Mouse (Mus musculus): Measurements from ENCODE around the gene Leng1. TPM values are rescaled to one million over a fixed set of nuclear protein-coding genes. Genes with fewer than 3 reads are reported as not detected.
"Not testable (repeated sequence)": the region's sequence is repeated elsewhere in the genome, so short reads cannot be mapped to it uniquely, and the experiment has no call there.

The Leng1 gene
- total RNA-seq (2022), result 1 to 10 TPM; 2.8 to 4.8 (median 3.7) TPM

- peak; percentile 95 for DNase-seq (ENCODE audit: low spot score in 2 of 2)
Observed at GRCm38 (mm10) chr7:3665215-3666114, at the start of gene Leng1. Gene Leng1 (minus strand): TSS chr7:3665840.

DNA sequence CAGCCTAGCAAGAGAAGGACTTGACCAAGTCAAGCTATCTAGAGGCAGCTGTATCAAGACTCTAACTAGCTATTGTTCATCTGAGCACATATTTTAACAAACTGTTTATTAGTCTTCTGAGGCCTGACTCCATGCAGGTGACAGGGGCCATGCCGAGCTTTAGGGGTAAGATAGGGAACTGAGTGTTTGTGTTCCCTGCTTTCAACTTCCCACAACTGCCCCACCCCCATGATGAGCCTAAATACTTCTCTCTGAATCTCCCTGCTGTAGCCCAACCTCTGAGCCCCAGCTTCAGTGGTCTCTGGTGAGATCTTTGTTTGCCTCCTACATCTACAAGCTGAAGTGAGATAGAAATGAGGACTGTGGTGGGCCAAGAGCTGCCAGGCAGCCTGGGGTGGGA, 49.6 kb upstream of the Leng1 start:
- no peak for DNase-seq (ENCODE audit: low spot score in 2 of 2)

GRCm38 (mm10) chr7:3712264-3712942, 46.8 kb upstream of the Leng1 start:
- DNase-seq (ENCODE audit: low spot score in 2 of 2), result no peak

DNA sequence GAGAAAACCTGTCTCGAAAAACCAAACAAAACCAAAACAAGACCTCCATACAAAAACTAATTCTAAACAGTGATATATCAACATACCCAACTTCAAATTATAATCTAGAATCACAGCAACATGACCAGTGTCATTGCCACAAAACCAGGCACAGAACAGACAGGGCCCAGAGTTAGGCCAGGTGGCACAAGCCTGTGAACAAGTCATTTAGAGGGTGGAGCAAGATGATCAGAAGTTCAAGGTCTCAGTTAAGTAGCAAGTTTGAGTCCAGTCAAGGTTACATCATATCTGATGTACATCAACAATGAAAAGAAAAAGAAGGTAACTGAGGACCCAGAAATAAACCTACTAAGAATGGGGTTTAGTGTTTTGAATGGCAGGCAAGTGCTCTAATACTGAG, 43.4 kb upstream of the Leng1 start:
- no peak for DNase-seq (ENCODE audit: low spot score in 2 of 2)

- DNase-seq (ENCODE audit: low spot score in 2 of 2), result not testable (repeated sequence)
Observed at GRCm38 (mm10) chr7:3708447-3708980, 42.9 kb upstream of the Leng1 start.

- no peak for DNase-seq (ENCODE audit: low spot score in 2 of 2)
Observed at GRCm38 (mm10) chr7:3707568-3708413, 42.2 kb upstream of the Leng1 start.

- DNase-seq (ENCODE audit: low spot score in 2 of 2), result no peak
Observed at GRCm38 (mm10) chr7:3707027-3707426, 41.4 kb upstream of the Leng1 start.

DNA sequence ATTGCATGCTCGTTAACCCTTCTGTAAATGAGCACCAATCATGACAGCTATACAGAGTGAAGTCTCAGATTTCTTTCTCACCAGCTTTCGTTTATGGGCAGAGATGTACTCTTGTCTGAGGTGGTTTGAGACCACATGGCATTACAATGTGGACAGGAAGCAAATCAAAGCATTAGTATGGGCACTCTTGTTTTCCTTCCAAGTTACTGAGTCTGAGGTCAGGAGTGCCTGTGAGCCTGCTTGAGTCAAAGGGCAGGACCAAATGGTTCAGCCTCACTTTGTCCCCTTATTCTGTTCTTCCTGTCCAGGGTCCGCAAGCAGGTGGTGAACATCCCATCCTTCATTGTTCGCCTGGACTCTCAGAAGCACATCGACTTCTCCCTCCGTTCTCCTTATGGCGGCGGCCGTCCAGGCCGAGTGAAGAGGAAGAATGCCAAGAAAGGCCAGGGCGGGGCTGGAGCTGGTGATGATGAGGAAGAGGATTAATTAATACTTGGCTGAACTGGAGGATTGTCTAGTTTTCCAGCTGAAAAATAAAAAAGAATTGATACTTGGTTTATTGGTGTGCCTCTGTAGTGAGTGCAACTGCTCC, 40.8 kb upstream of the Leng1 start:
- no peak for DNase-seq (ENCODE audit: low spot score in 2 of 2)

DNA sequence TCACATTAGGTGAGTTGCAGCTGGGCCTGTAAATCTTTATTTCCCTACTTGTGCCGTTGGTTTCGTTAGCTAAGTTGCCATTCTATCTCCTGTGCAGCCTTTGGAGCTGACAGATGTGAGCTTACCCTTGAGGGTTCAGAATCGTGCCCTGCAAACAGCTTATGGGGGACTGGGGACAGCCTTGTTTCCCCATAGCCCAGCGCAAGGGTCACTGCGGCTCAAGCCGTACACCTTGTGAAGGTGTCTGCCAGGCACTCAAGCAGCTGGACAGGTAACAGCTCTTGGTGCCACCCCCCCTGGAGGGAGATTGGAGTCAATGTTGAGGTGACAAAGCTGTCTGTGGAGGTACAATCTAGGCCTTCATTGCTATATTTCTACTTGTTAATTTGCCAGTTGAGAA, 40.3 kb upstream of the Leng1 start:
- no peak for DNase-seq (ENCODE audit: low spot score in 2 of 2)

- not testable (repeated sequence) for DNase-seq (ENCODE audit: low spot score in 2 of 2)
Observed at GRCm38 (mm10) chr7:3705461-3705860, 39.8 kb upstream of the Leng1 start.

DNA sequence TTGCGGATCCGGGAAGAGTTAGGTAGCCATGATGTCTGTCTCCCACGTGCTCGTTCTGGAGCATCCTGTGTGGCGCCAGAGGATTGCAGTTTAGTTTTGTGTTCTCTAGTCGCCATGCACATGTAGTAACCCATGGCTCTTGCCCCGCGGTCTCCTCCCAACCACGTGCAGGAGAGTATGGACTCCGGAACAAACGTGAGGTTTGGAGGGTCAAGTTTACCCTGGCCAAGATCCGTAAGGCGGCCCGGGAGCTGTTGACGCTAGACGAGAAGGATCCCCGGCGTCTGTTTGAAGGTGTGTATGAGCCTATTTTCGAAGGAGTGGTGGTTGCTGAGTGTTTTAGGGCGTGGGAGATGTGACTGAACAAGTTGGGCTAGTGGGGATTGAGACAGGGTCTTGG, 38.8 kb upstream of the Leng1 start:
- DNase-seq (ENCODE audit: low spot score in 2 of 2), result no peak

DNA sequence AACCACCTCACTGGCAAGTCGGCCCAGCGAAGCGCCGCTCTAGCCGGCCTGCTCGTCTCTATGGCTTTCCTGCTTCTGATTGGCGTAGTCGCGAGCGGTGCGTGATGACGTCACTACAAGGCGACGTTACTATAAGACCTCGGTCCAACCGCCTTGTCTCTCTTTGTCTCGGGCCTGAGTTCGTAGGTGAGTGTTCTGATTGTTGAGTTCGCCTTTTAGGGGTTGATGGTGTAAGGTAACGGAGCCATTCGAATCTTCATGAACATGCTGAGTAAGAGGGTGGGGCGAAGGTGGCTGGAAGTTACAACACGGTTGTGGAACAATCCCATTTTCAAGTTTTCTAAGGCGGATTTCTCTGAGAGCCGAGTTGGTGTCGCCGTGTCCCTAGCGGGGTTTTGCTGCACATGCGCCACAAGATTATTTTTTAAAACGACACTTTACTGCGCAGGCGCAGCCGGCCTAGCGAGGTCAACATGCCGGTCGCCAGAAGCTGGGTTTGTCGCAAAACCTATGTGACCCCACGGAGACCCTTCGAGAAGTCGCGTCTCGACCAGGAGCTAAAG, 38.3 kb upstream of the Leng1 start, which contains the start of gene Rps9:
Gene Rps9, plus strand, starts transcription at position 115 of the 563 bp plus-strand sequence.
- peak; percentile 93 to 95 for DNase-seq (ENCODE audit: low spot score in 2 of 2)

DNA sequence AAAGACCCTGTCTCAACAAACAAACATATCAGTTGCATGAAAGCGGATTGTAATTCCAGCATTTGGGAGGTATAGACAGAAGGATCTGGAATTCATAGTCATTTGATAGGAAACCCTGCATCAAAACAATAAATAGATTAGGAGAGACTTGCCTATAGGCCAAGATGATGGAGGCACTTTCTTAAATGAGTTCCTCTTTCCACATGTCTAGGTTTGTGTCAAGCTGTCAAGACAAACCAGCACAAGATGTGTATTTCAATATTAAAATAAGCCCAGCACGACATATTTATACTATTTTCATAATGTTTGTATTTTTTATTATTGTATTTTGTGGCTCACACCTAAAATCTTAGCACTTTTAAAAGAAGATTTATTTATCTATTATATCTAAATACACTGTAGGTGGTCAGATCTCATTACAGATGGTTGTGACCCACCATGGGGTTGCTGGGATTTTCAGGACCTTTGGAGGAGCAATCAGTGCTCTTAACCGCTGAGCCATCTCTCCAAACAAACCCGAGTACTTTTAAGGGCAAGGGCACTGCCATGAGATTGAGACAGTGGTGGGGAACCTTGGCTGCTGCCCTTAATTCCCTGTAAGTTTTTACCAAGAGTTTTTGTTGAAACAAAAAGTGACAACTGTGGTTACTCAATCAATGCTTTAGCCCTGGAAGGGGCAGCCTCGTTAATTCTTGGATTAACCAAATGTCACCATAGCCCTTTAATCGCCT, 37.7 kb upstream of the Leng1 start:
- no peak for DNase-seq (ENCODE audit: low spot score in 2 of 2)

GRCm38 (mm10) chr7:3698471-3698870, 32.8 kb upstream of the Leng1 start:
- DNase-seq (ENCODE audit: low spot score in 2 of 2), result no peak

GRCm38 (mm10) chr7:3694949-3695305, 29.3 kb upstream of the Leng1 start:
- peak in 1 of 2 experiments; percentile 6 for DNase-seq (ENCODE audit: low spot score in 2 of 2)

GRCm38 (mm10) chr7:3694076-3694948, 28.7 kb upstream of the Leng1 start:
- peak; percentile 32 to 52 for DNase-seq (ENCODE audit: low spot score in 2 of 2)

GRCm38 (mm10) chr7:3693809-3694075, 28.1 kb upstream of the Leng1 start:
- no peak for DNase-seq (ENCODE audit: low spot score in 2 of 2)

DNA sequence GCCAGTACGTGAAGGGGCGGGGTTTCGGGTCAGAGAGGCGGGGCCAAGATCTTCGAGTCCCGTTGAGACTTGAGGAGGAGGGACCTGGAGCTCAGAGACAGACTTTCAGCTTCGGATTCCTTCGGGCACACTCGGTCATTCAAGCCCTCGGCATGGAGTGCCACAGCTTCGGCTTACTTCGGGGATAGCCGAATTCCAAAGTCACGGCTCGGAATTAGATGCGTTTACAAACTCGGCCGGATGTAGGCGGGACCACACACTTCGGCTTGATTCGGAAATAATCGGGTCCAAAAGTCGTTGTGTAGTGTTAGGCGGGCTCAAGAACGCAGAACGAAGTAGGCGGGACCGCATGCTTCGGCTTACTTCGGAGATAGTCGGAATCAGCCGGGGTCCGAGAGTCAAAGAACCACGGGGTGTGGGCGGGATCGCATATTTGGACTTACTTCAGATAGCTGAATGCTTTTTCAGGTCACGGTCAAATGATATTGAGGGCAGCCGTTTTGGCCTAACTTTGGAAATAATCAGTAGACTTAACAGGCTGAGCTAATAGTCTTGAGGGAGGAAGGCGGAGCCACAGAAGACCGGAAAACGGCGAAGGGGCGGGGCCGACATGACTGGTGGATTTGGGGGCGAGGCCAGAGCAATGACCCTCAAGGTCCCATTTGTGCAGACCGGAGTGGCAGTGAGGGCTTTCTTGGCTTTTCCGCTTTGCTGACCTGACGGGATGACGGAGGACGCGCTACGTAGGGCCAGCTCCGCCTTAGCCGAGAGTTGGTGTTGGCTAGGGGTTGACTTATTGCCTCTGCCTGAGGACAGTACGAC, 27.6 kb upstream of the Leng1 start, which contains the start of gene Mboat7:
Gene Mboat7, minus strand, starts transcription at position 537 of the 822 bp plus-strand sequence.
- DNase-seq (ENCODE audit: low spot score in 2 of 2), result peak; percentile 94

Measured in gastrocnemius, adult 8-10 months (tissue).